Mouse (Mus musculus) stomach, postnatal 0 days (tissue): ENCODE results near the gene Mapk1.

Source experiments
- CTCF ChIP-seq: IDR thresholded peaks from 2 replicates; pipeline ENCODE4 v1.5.1; 2016; ENCODE audit warnings: antibody characterized with exemption, low read depth, mild to moderate bottlenecking, moderate library complexity
- EP300 ChIP-seq: optimal IDR thresholded peaks from 2 replicates; pipeline ENCODE3; 2016; ENCODE audit warnings: antibody characterized with exemption

GRCm38 (mm10) chr16:17001109-17001508 lies 17.9 kb downstream of the Mapk1 start:
- TF ChIP-seq CTCF (no peak), EP300 (no peak)
